Mouse (Mus musculus) cerebellum, adult 2 months (tissue): ENCODE data around the gene Arl15.

ENCODE experiments used
- CTCF ChIP-seq: fragments of 200-500 bp; IDR thresholded peaks from 2 replicates; pipeline ENCODE4 v1.5.1; 2011; ENCODE audit warnings: low read depth, mild to moderate bottlenecking, control low read depth, low read length, moderate library complexity, borderline replicate concordance; ENCODE audit not compliant: insufficient read depth
- POLR2A ChIP-seq: fragments of 200-500 bp; IDR thresholded peaks from 2 replicates; pipeline ENCODE4 v1.6.1; 2011; ENCODE audit warnings: low read length, control low read depth, borderline replicate concordance; ENCODE audit not compliant: insufficient read depth

GRCm38 (mm10) chr13:113887090-113887489, 92.8 kb downstream of the Arl15 start:
- TF ChIP-seq POLR2A: no peak
- no peak for TF ChIP-seq CTCF
